Mouse (Mus musculus) lung, postnatal 14 days (tissue): ENCODE results near the gene Abcc10.
A peak's percentile ranks its signal among the peaks of the same experiment; 100 is the strongest.

Experiments
- DNase-seq: peaks from one replicate; pipeline ENCODE4 v3.0.0; 2021

Gene Abcc10

GRCm38 (mm10) chr17:46284653-46285052 is 43.5 kb downstream of the Abcc10 start:
- no peak for DNase-seq

DNA sequence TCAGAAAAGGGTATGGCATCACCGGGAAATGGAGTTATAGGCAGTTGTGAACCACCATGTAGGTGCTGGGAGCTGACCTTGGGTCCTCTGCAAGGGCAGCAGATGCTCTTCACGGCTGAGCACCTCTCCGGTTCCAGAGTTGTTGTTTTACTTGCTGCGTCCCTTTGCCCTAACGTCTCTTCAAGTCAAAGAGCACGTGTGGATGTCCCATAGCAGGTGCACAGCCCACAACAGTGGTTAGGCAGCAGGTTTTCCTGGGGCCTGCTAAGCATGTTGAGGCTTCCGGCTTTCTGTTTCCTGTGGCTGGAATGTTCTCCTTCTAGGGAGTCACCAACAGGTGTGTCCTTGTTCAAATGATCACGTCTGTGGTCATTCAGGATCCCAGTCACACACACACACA is 44.2 kb downstream of the Abcc10 start:
- DNase-seq, result no peak

- DNase-seq, result no peak
Observed at GRCm38 (mm10) chr17:46283140-46283539, 45.0 kb downstream of the Abcc10 start.

- DNase-seq, result peak; percentile 89
Observed at GRCm38 (mm10) chr17:46282483-46283123, 45.5 kb downstream of the Abcc10 start, which contains the start of gene Tjap1. TSS of gene Tjap1 (minus strand) at chr17:46283026.

DNA sequence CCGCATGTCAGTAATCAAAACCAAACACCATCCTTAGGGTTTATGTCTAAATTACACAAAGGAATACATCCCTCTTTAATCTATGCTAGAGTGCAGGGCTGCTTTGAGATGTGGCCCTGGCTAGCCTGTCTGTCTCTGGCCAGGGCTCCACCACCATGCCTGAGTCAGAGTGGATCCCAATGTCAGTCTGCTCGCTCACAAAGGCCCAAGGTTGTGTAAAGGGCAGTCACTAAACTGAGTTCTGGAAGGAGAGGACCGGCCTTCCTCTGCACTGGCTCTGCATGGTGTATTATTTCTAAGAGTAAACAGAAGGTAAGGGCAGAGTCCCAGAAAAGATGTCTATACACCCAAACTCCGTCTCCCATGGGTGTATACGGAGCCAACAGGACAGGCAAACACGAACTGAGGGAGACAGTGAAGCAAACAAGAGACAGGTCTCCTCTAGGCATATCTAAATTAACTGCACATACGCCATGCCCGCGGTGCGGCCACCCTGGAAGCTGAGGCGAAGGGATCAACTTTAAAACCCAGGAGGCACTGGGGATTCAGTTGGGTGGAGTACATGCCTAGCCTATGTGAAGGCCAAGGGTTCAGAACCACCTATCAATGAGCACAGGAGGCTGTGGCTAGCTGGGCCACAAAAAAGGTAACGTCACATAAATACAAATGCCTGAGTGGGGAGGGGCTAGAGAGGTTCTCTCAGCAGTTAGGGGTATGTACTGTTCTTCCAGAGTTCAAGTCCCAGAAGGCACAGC is 50.0 kb downstream of the Abcc10 start:
- DNase-seq, result no peak

- DNase-seq, result no peak
Observed at GRCm38 (mm10) chr17:46277586-46277985, 50.6 kb downstream of the Abcc10 start.

- DNase-seq, result no peak
Observed at GRCm38 (mm10) chr17:46275506-46275905, 52.6 kb downstream of the Abcc10 start.

DNA sequence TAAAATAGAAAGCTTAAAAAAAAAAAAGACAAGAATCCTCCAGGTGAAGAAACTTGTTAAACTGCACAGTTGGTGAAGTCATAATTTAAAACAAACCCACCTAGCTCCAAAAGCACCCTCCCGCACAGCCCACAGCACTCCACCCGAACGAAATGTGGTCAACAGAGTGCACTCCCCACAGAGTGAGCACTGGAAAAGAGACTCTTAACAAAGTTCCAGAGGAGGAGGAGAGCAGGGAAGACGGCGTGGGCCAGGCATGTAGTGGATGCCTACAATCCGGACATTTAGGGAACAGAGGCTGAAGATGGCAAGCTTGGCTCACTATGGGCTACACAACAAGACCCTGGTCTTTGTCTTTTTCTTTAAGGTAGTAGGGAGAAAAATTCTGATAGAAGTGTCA is 53.1 kb downstream of the Abcc10 start:
- no peak for DNase-seq

DNA sequence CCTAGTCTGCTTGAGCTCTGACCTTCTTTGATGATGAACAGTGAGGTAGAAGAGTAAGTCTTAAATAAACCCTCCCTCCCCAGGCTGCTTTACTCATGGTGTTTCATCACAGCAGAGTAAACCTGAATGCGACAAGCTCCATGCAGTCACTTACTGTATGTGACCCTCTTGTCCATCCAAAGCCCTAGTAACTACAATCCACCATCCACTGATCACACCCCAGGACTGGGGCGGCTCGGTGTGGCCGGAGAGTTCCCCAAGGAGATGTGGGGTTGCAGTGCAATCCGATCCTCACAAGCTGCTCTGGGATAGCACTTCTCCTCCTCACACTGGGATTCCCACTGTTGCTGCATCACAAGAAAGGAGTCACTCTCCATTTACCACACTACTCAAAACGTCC is 53.7 kb downstream of the Abcc10 start:
- DNase-seq, result no peak

DNA sequence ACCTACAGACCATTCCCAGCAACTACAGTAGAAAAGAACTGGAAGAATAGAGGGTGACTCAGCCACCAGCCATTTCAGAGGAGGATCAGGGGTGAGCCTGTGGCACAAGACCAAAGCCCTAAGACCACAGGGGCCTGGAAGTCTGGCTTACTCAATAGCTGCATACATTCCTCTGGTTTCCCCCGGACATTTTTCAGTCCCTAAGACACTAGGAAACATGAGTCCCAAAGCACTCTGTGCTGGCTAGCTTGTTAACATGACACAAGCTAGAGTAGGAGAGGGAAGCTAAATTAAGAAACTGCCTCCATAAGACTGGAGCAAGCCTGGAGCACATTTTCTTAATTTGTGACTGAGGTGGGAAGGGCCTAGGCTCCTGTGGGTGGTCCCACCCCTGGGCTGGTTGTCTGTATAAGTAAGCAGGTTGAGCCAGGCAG is 54.3 kb downstream of the Abcc10 start:
- DNase-seq, result no peak

- DNase-seq, result no peak
Observed at GRCm38 (mm10) chr17:46272675-46273074, 55.5 kb downstream of the Abcc10 start.

GRCm38 (mm10) chr17:46272058-46272457 is 56.1 kb downstream of the Abcc10 start:
- DNase-seq, result no peak

DNA sequence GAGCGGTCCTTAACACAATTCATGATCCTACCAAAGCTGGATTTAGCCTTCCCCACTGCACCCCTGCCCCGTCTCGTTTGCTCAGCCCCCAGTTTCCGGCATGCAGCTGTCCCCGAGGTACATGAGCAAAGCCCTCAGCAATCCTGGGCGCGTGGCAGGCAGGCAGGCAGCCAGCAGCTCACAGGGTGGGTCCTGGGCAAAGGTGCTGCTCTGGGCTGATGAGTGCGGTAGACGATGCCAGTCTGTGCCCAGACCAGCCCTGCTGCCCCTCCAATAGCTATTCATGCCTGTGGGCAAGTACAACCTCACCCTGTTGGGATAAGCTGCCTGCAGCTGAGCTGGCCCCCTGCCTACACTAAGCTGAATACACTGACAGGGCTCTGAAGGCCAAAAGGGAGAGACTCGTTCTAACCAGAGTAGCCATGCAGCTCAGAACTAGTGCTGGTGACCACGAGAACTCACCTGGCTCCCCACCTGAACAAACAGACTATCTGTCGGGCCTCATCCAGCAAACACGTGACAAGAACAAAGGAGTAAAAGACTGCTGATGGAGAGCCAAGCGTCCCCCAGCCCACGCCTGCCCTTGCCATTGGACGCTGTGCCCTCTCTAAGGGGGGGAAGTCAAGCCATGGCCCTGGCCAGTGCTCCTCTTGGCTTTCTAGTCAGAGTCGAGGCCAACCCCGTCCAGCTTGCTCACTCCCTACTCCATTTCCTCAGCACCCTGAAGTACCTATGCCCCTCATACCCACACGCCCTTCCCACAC is 58.2 kb downstream of the Abcc10 start:
- peak; percentile 31 for DNase-seq

- no peak for DNase-seq
Observed at GRCm38 (mm10) chr17:46268026-46268720, 60.0 kb downstream of the Abcc10 start.

- no peak for DNase-seq
Observed at GRCm38 (mm10) chr17:46267511-46267910, 60.6 kb downstream of the Abcc10 start.

DNA sequence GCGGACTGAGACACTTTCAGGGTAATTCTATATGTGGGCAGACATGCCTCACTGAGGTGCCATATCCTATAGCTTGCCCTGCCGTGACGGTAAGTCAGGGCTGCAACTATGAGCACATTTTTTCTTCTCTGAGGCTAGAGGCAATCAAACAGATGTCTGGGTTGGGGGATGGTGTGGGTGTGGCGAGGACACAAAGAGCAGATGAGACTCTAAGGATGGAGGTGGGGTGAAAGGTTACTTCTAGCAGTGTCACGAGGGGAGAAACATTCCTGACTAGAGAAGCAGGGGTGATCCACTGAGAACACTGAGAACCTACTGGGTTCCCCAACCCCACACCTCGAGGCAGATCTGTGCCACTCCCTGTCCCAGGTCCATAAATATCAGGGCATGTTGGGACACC is 61.2 kb downstream of the Abcc10 start:
- DNase-seq, result no peak

- DNase-seq, result peak; percentile 82
Observed at GRCm38 (mm10) chr17:46265918-46266618, 62.1 kb downstream of the Abcc10 start.

- DNase-seq, result no peak
Observed at GRCm38 (mm10) chr17:46265502-46265901, 62.6 kb downstream of the Abcc10 start.

GRCm38 (mm10) chr17:46262201-46262694 is 65.9 kb downstream of the Abcc10 start:
- DNase-seq, result no peak

DNA sequence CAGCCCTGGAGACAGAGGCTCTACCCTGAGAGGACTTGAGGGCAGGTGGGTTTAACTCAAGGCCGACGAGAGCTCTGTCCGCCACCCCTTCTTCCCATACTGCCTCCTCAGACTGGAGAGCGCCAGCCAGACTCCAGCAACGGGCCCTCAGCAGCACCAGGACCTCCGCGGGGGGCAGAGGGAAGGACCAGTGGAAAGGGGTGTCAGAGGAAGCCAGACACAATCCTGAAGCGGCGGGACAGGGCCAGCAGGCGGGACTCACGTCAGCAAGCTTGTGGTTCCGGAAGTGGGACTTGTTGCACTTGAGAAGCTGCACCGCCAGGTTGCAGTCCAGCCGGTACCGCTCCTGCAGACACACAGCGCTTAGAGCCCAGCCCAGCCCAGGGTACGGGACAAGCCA is 68.5 kb downstream of the Abcc10 start:
- no peak for DNase-seq

DNA sequence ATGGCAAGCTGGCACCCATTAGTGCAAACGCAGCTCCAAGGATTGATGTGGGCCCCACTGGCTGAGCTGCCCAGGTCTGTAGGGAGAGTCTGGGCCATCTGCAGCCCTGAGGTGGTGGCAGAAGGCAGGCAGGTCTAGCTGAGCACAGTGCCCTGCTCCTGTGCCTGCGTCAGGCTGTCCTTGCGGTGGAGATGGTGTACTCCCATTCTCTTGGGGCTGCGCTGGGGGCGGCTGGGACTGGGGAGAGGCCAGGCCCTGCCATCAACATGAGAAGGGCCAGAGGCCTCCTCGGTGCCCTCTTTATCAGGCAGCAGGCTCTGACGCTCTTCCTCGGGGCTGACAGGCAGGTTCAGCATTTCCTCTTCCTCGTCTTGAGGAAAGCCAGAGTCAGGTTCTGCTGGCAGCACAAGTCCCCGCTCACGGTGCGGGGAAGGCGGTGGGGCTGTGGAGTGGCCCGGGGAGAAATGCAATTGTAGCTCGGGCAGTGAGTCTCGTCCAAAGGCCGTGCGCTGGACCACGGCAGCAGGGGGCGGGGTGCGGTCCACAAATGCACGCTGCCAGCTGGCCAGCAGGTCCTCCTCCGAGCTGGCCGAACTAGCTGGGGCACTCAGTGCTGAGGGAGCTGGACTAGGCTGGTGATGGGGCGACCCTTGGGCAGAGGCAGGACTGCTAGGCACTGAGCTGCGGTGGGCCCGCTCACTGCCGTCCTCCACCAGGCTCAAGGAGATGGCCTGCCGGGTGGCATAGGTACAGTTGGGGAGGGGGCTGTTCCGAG is 69.7 kb downstream of the Abcc10 start:
- DNase-seq, result no peak
